Mouse (Mus musculus): ENCODE results near the gene Rasef. TPM values are rescaled to one million over a fixed set of nuclear protein-coding genes. Genes with fewer than 3 reads are reported as not detected.
"Not testable (repeated sequence)": the region's sequence is repeated elsewhere in the genome, so short reads cannot be mapped to it uniquely, and the experiment has no call there.

Gene Rasef
- polyA plus RNA-seq, 1 experiment, result 0.10 TPM

DNA sequence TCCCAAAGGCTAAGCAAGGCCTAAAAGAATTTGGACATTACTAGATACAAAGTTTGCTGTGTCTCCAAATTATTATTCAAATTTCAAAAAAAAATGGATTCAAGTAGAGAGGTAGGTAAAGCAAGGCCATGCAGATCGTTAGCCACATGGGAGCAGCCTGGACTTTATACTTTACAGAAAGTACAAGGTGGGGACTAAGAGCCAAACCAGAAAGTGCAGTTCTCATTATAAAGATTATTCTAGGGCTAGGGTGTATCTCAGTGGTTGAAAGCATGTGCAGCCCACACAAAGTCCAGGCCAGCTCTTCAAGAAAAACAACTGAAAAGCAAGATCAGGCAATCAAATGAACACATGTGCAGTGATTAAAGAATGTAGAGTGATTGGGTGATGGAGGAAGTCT lies 72.0 kb downstream of the Rasef start:
- no peaks in the 10 kb centered on the region for H3K27me3 ChIP-seq (ENCODE audit: control insufficient read depth, insufficient read depth, low read length)
- no peaks in the 10 kb centered on the region for H3K4me1 ChIP-seq (ENCODE audit: control insufficient read depth, insufficient read depth, low read length)
- TF ChIP-seq POLR2A (IDR thresholded peaks at IDR 0.05; ENCODE audit: borderline replicate concordance, insufficient read depth, low read length), result no peak
- TF ChIP-seq CTCF (IDR thresholded peaks at IDR 0.05; ENCODE audit: borderline replicate concordance, insufficient read depth, low read depth, low read length), result no peak
- no peak overlapping the region for H3K27ac ChIP-seq (ENCODE audit: insufficient read depth, low read length)
- H3K4me3 ChIP-seq (replicated peaks; ENCODE audit: insufficient read depth, low read depth, low read length), result no peak overlapping the region
- no peak for DNase-seq
- WGBS, result 96% methylated on average over 1 of the region's 1 CpGs

- whole genome bisulfite sequencing, result 96% methylated on average over 2 of the region's 4 CpGs
- not testable (repeated sequence) for H3K27ac ChIP-seq (ENCODE audit: insufficient read depth, low read length); H3K4me3 ChIP-seq (replicated peaks; ENCODE audit: insufficient read depth, low read depth, low read length); H3K27me3 ChIP-seq (ENCODE audit: control insufficient read depth, insufficient read depth, low read length); H3K4me1 ChIP-seq (ENCODE audit: control insufficient read depth, insufficient read depth, low read length); DNase-seq
Measured at GRCm38 (mm10) chr4:73683216-73683615, 107.6 kb downstream of the Rasef start, which contains the start of gene Gm428. Gene Gm428 (plus strand): TSS chr4:73683516.

DNA sequence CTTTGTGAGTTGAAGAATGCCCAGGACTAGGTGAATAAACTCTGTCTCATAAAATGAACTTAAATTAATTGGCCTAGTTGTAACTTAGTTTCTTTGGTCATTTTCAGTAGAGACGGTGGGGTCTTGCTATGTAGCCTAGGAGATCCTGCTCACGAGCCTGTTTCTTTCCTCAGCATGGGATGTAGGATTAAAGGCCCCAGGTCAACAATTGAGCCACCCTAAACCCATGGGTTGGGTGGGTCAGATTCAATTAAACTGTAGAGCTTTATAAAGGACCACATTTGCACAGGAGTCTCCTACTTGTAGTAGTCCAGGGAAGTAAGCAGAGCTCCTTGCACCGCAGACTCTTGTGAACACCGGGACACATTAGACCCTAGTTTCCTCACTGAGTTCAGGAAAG lies 122.7 kb downstream of the Rasef start, which contains the start of gene Gm11239:
Gene Gm11239, plus strand, starts transcription at position 301 of the 400 bp plus-strand sequence.
- DNase-seq; H3K27ac ChIP-seq (ENCODE audit: insufficient read depth, low read length); H3K27me3 ChIP-seq (ENCODE audit: control insufficient read depth, insufficient read depth, low read length); H3K4me1 ChIP-seq (ENCODE audit: control insufficient read depth, insufficient read depth, low read length); H3K4me3 ChIP-seq (replicated peaks; ENCODE audit: insufficient read depth, low read depth, low read length): not testable (repeated sequence)
- WGBS, result no CpG with 5 or more reads among the region's 4 CpGs

Other genes with a start within 250 kb of the Rasef start
- gene Gm11238, start 183.1 kb downstream of the Rasef start, polyA plus RNA-seq (2012; rRNA removed), result not detected in 2 replicates
- gene Gm11237, start 168.0 kb downstream of the Rasef start, polyA plus RNA-seq (2012; rRNA removed), result not detected in 2 replicates
- not detected in 2 replicates for gene Gm11236, start 152.9 kb downstream of the Rasef start, polyA plus RNA-seq (2012; rRNA removed)
- gene Gm11239, start 122.6 kb downstream of the Rasef start, polyA plus RNA-seq (2012; rRNA removed), result not detected in 2 replicates
- not detected in 2 replicates for gene Gm428, start 107.5 kb downstream of the Rasef start, polyA plus RNA-seq (2012; rRNA removed)
- not detected in 2 replicates for gene Gm11758, start 85.3 kb upstream of the Rasef start, polyA plus RNA-seq (2012; rRNA removed)
- not detected in 2 replicates for gene Gm11757, start 100.1 kb upstream of the Rasef start, polyA plus RNA-seq (2012; rRNA removed)
- not detected in 2 replicates for gene Gm13871, start 115.0 kb upstream of the Rasef start, polyA plus RNA-seq (2012; rRNA removed)
- gene Gm11756, start 129.8 kb upstream of the Rasef start, polyA plus RNA-seq (2012; rRNA removed), result not detected in 2 replicates
- not detected in 2 replicates for gene 2310002L09Rik, start 159.9 kb upstream of the Rasef start, polyA plus RNA-seq (2012; rRNA removed)
- 8.1 and 9.0 TPM in 2 replicates for gene Frmd3, start 222.4 kb upstream of the Rasef start, polyA plus RNA-seq (2012; rRNA removed)